Mouse (Mus musculus) MEL (cell line): ENCODE measurements at regions not wholly inside any gene's neighbourhood (a gene's known extent, or its start where the extent isn't known, plus 50 kb on each side); places are given as distances from the start of the nearest gene placed in this dataset.
A peak's percentile ranks its signal among the peaks of the same experiment; 100 is the strongest.

Experiments
- DNase-seq: peaks from one replicate; pipeline ENCODE4 v3.0.0; 2011; ENCODE audit warnings: low read depth, low spot score
- H3K27ac ChIP-seq: 2 replicates; pipeline ENCODE4 v1.5.1; 2012; ENCODE audit warnings: low read depth, mild to moderate bottlenecking, control low read depth, low read length, moderate library complexity; ENCODE audit not compliant: control insufficient read depth
- H3K27me3 ChIP-seq, 2 experiments: fragments of 150-350 bp in 1 of 2; sonication (generic) in 1 of 2; 2 replicates each; pipeline ENCODE4 v1.6.1; 2012; ENCODE audit warnings: low read length in 2 of 2, mild to moderate bottlenecking in 2 of 2, improper control_type of control experiment in 1 of 2, moderate library complexity in 1 of 2; ENCODE audit not compliant: insufficient read depth in 2 of 2, control insufficient read depth in 1 of 2
- H3K36me3 ChIP-seq, 2 experiments: 2 replicates each; pipeline ENCODE4 v1.6.1; 2012 to 2014; ENCODE audit warnings: low read length in 2 of 2, improper control_type of control experiment in 1 of 2, inconsistent platforms in 1 of 2, mild to moderate bottlenecking in 1 of 2; ENCODE audit not compliant: insufficient read depth in 2 of 2, control insufficient read depth in 1 of 2
- H3K4me1 ChIP-seq, 2 experiments: fragments of 150-350 bp in 1 of 2; sonication (generic) in 1 of 2; 2 replicates each; pipeline ENCODE4 v1.6.1; 2012; ENCODE audit warnings: low read length in 2 of 2, improper control_type of control experiment in 1 of 2, mild to moderate bottlenecking in 1 of 2; ENCODE audit not compliant: insufficient read depth in 2 of 2, control insufficient read depth in 1 of 2
- H3K4me3 ChIP-seq, 2 experiments: fragments of 150-350 bp in 1 of 2; sonication (generic) in 1 of 2; 2 replicates each; pipeline ENCODE4 v1.5.1; 2012; ENCODE audit warnings: low read depth in 2 of 2, low read length in 2 of 2, mild to moderate bottlenecking in 2 of 2, moderate library complexity in 2 of 2, control low read depth in 1 of 2, improper control_type of control experiment in 1 of 2; ENCODE audit not compliant: control insufficient read depth in 1 of 2, insufficient read depth in 1 of 2
- H3K79me2 ChIP-seq: 2 replicates; pipeline ENCODE4 v1.6.1; 2012; ENCODE audit warnings: mild to moderate bottlenecking, low read length, moderate library complexity; ENCODE audit not compliant: control insufficient read depth, poor library complexity, insufficient read depth
- H3K9ac ChIP-seq: 2 replicates; pipeline ENCODE4 v1.6.1; 2012; ENCODE audit warnings: low read depth, mild to moderate bottlenecking, control low read depth, low read length, moderate library complexity; ENCODE audit not compliant: control insufficient read depth, poor library complexity, severe bottlenecking
- H3K9me3 ChIP-seq: fragments of 150-350 bp; sonication (generic); replicated peaks from 2 replicates; pipeline ENCODE4 v1.6.1; 2012; ENCODE audit warnings: mild to moderate bottlenecking, low read length, improper control_type of control experiment, moderate library complexity; ENCODE audit not compliant: insufficient read depth
- BHLHE40 ChIP-seq: IDR thresholded peaks from 2 replicates; pipeline ENCODE4 v1.6.1; 2012; ENCODE audit warnings: low read depth, mild to moderate bottlenecking, inconsistent platforms, low read length, improper control_type of control experiment, borderline replicate concordance
- CHD1 ChIP-seq: IDR thresholded peaks from 2 replicates; pipeline ENCODE4 v1.6.1; 2012; ENCODE audit warnings: low read depth, mild to moderate bottlenecking, inconsistent platforms, low read length, improper control_type of control experiment
- EP300 ChIP-seq, 2 experiments: IDR thresholded peaks; 2 replicates each; pipeline ENCODE4 v1.6.1; 2011; ENCODE audit warnings: improper control_type of control experiment in 2 of 2, low read length in 2 of 2, low read depth in 1 of 2, mild to moderate bottlenecking in 1 of 2
- GABPA ChIP-seq: IDR thresholded peaks from 2 replicates; pipeline ENCODE4 v1.6.1; 2012; ENCODE audit warnings: low read depth, mild to moderate bottlenecking, inconsistent platforms, low read length, improper control_type of control experiment, moderate library complexity
- GATA1 ChIP-seq: IDR thresholded peaks from 2 replicates; pipeline ENCODE4 v1.6.1; 2011; ENCODE audit warnings: low read depth, low read length, improper control_type of control experiment
- HCFC1 ChIP-seq: IDR thresholded peaks from 2 replicates; pipeline ENCODE4 v1.6.1; 2012; ENCODE audit warnings: low read depth, mild to moderate bottlenecking, inconsistent platforms, low read length, improper control_type of control experiment, moderate library complexity
- JUND ChIP-seq: IDR thresholded peaks from 2 replicates; pipeline ENCODE4 v1.6.1; 2011; ENCODE audit warnings: low read depth, mild to moderate bottlenecking, improper control_type of control experiment, low read length
- NELFE ChIP-seq: IDR thresholded peaks from 2 replicates; pipeline ENCODE4 v1.6.1; 2011; ENCODE audit warnings: low read depth, low read length, improper control_type of control experiment
- POLR2AphosphoS2 ChIP-seq: IDR thresholded peaks from 2 replicates; pipeline ENCODE4 v1.6.1; 2011; ENCODE audit warnings: low read length, improper control_type of control experiment
- RAD21 ChIP-seq: IDR thresholded peaks from 2 replicates; pipeline ENCODE4 v1.6.1; 2011; ENCODE audit warnings: mild to moderate bottlenecking, low read depth, low read length, improper control_type of control experiment
- RCOR1 ChIP-seq: IDR thresholded peaks from 2 replicates; pipeline ENCODE4 v1.6.1; 2012; ENCODE audit warnings: low read depth, mild to moderate bottlenecking, inconsistent platforms, low read length, improper control_type of control experiment
- SIN3A ChIP-seq: IDR thresholded peaks from 2 replicates; pipeline ENCODE4 v1.6.1; 2012; ENCODE audit warnings: low read length, improper control_type of control experiment, inconsistent platforms
- SMC3 ChIP-seq: IDR thresholded peaks from 2 replicates; pipeline ENCODE4 v1.6.1; 2011; ENCODE audit warnings: low read depth, low read length, improper control_type of control experiment
- TCF12 ChIP-seq: IDR thresholded peaks from 2 replicates; pipeline ENCODE4 v1.6.1; 2014; ENCODE audit warnings: low read depth, mild to moderate bottlenecking, inconsistent platforms, low read length, improper control_type of control experiment, moderate library complexity
- UBTF ChIP-seq: IDR thresholded peaks from 2 replicates; pipeline ENCODE4 v1.6.1; 2012; ENCODE audit warnings: low read depth, mild to moderate bottlenecking, inconsistent platforms, low read length, improper control_type of control experiment, moderate library complexity, borderline replicate concordance; ENCODE audit not compliant: insufficient read depth
- USF1 ChIP-seq: IDR thresholded peaks from 2 replicates; pipeline ENCODE4 v1.6.1; 2014; ENCODE audit warnings: low read depth, mild to moderate bottlenecking, inconsistent platforms, low read length, improper control_type of control experiment, moderate library complexity
- USF2 ChIP-seq, 2 experiments: IDR thresholded peaks; 2 replicates each; pipeline ENCODE4 v1.6.1; 2011 to 2012; ENCODE audit warnings: improper control_type of control experiment in 2 of 2, low read length in 2 of 2, borderline replicate concordance in 1 of 2, inconsistent platforms in 1 of 2, low read depth in 1 of 2, mild to moderate bottlenecking in 1 of 2; ENCODE audit not compliant: insufficient read depth in 1 of 2
- ZC3H11A ChIP-seq: IDR thresholded peaks from 2 replicates; pipeline ENCODE4 v1.6.1; 2012; ENCODE audit warnings: low read depth, mild to moderate bottlenecking, inconsistent platforms, low read length, improper control_type of control experiment
- ZMIZ1 ChIP-seq: IDR thresholded peaks from 2 replicates; pipeline ENCODE4 v1.6.1; 2012; ENCODE audit warnings: low read depth, mild to moderate bottlenecking, inconsistent platforms, low read length, improper control_type of control experiment, moderate library complexity
- ZNF384 ChIP-seq: IDR thresholded peaks from 2 replicates; pipeline ENCODE4 v1.6.1; 2012; ENCODE audit warnings: low read depth, mild to moderate bottlenecking, inconsistent platforms, low read length, improper control_type of control experiment

- TF ChIP-seq UBTF, result no peak
- TF ChIP-seq JUND, result peak; percentile 72; the same call in 1 of the 2 replicates
- peak; percentile 55; the same call in 1 of the 2 replicates for TF ChIP-seq POLR2AphosphoS2
- no peak for TF ChIP-seq USF2 (IDR thresholded peaks at IDR 0.05; ENCODE audit: borderline replicate concordance in 1 of 2, insufficient read depth in 1 of 2, low read depth in 1 of 2, low read length in 2 of 2)
- TF ChIP-seq CHD1, result no peak
- no peak for TF ChIP-seq SMC3
- TF ChIP-seq NELFE, result peak; percentile 53
- TF ChIP-seq ZC3H11A, result no peak
- TF ChIP-seq BHLHE40, result peak; percentile 77
- TF ChIP-seq RCOR1, result peak; percentile 89
Observed at GRCm38 (mm10) chr5:91814417-91814762, 148.5 kb downstream of the Rchy1 start (continued).

- Histone ChIP-seq H3K4me3 (peak overlapping the region; percentile 37 to 48), H3K27ac (peak overlapping the region; percentile 100), H3K9me3 (no peaks in the 10 kb centered on the region), H3K9ac (peak overlapping the region; percentile 88), H3K4me1 (peaks cover 10 to 19% of the 10 kb centered on the region in 2 experiments), H3K79me2 (peaks cover 7% of the 10 kb centered on the region), H3K36me3 (peaks cover 0 to 32% of the 10 kb centered on the region in 2 experiments; a peak in 2 of 4 replicates), H3K27me3 (no peaks in the 10 kb centered on the region)
- peak; percentile 54 for DNase-seq
- peak in 1 of 2 experiments; percentile 4; a peak in 1 of 4 replicates for TF ChIP-seq EP300 (IDR thresholded peaks at IDR 0.05; ENCODE audit: low read depth in 1 of 2, low read length in 2 of 2)
- TF ChIP-seq GABPA, result no peak
- TF ChIP-seq SIN3A, result peak; percentile 55; the same call in 1 of the 2 replicates
- TF ChIP-seq ZMIZ1, result no peak
- TF ChIP-seq SMC3, result no peak
- TF ChIP-seq CHD1, result peak; percentile 97
- peak; percentile 56 for TF ChIP-seq ZNF384
- no peak for TF ChIP-seq USF1
- no peak; the same call in 1 of the 2 replicates for TF ChIP-seq TCF12
- TF ChIP-seq HCFC1, result no peak
- peak; percentile 58; the same call in 1 of the 2 replicates for TF ChIP-seq POLR2AphosphoS2
- no peak; the same call in 1 of the 2 replicates for TF ChIP-seq RAD21
- peak; percentile 83 for TF ChIP-seq GATA1
Observed at GRCm38 (mm10) chr5:91813547-91814416, 149.1 kb downstream of the Rchy1 start.
